Mouse (Mus musculus): ENCODE results near the gene Myrip.

- no peak for TF ChIP-seq CTCF (IDR thresholded peaks at IDR 0.05; ENCODE audit: control insufficient read depth, insufficient read depth, insufficient read length)
- no peak for TF ChIP-seq MYOG (IDR thresholded peaks at IDR 0.05; ENCODE audit: control insufficient read depth, extremely low read depth, insufficient read length)
- no peak for TF ChIP-seq USF1 (IDR thresholded peaks at IDR 0.05; ENCODE audit: low read depth)
- TF ChIP-seq MAX (IDR thresholded peaks at IDR 0.05) = no peak
- no peak for TF ChIP-seq MYOD1 (IDR thresholded peaks at IDR 0.05; ENCODE audit: control insufficient read depth, insufficient read length, low read depth)
- TF ChIP-seq CEBPB (IDR thresholded peaks at IDR 0.05; ENCODE audit: low read depth) = no peak
Observed at GRCm38 (mm10) chr9:120396579-120397185, 95.4 kb downstream of the Myrip start.
